Mouse (Mus musculus) forebrain, embryonic 14.5 days (tissue): Measurements from ENCODE around the gene Pde10a. TPM values are rescaled to one million over a fixed set of nuclear protein-coding genes. Genes with fewer than 3 reads are reported as not detected.

Experiments
- ATAC-seq: fragments of 200-750 bp; cut with Nextera tagmentation; 2 replicates; pipeline ENCODE4 v1.8.0; 2017; ENCODE audit warnings: mild to moderate bottlenecking, moderate library complexity
- DNase-seq: peaks from one replicate; pipeline ENCODE4 v3.0.0-alpha.2; 2015; ENCODE audit warnings: low spot score
- H3K27ac ChIP-seq: fragments of 300-500 bp; sonication (generic); 2 replicates; pipeline ENCODE4 v1.5.1; 2014; ENCODE audit warnings: low read depth, mild to moderate bottlenecking, control low read depth, low read length, moderate library complexity
- H3K27me3 ChIP-seq: fragments of 300-500 bp; sonication (generic); replicated peaks from 2 replicates; pipeline ENCODE4 v1.6.1; 2014; ENCODE audit warnings: low read length, control low read depth, mixed read lengths; ENCODE audit not compliant: control insufficient read depth, insufficient read depth
- H3K36me3 ChIP-seq: fragments of 300-500 bp; sonication (generic); 2 replicates; pipeline ENCODE4 v1.6.1; 2014; ENCODE audit warnings: low read length, control low read depth; ENCODE audit not compliant: control insufficient read depth, insufficient read depth
- H3K4me1 ChIP-seq: fragments of 300-500 bp; sonication (generic); 2 replicates; pipeline ENCODE4 v1.6.1; 2014; ENCODE audit warnings: antibody characterized with exemption, low read length, control low read depth; ENCODE audit not compliant: control insufficient read depth, insufficient read depth
- H3K4me2 ChIP-seq: fragments of 300-500 bp; sonication (generic); 2 replicates; pipeline ENCODE4 v1.6.1; 2014; ENCODE audit warnings: mild to moderate bottlenecking, control low read depth, low read length
- H3K4me3 ChIP-seq: fragments of 300-500 bp; sonication (generic); 2 replicates; pipeline ENCODE4 v1.5.1; 2014; ENCODE audit warnings: low read depth, low read length, control low read depth
- H3K9ac ChIP-seq: fragments of 300-500 bp; sonication (generic); 2 replicates; pipeline ENCODE4 v1.6.1; 2014; ENCODE audit warnings: mild to moderate bottlenecking, low read length, control low read depth, moderate library complexity
- H3K9me3 ChIP-seq: fragments of 300-500 bp; sonication (generic); replicated peaks from 2 replicates; pipeline ENCODE4 v1.6.1; 2016; ENCODE audit warnings: low read length, control low read depth, mixed read lengths; ENCODE audit not compliant: control insufficient read depth
- WGBS: fragments of 180-500 bp; shearing (Covaris S2); extraction: QIAGEN DNeasy Blood & Tissue Kit; methylation state at CpG from one replicate; pipeline ENCODE4 v1.1.7; 2014; 5-methylcytosine and 5-hydroxymethylcytosine counted together
- polyA plus RNA-seq: library from polyadenylated mRNA; unstranded; fragments of >200 nt; fragmentation: Nextera tagmentation; extraction: Ambion mirVana; gene quantifications from 2 replicates; pipeline ENCODE4 v1.2.1, GENCODE M21; 2014

The Pde10a gene
- polyA plus RNA-seq, 1 experiment from 2014 or later: 12.1 TPM

GRCm38 (mm10) chr17:8961644-8962043, 436.5 kb downstream of the Pde10a start:
- 40% methylated on average over 14 of the region's 14 CpGs for WGBS
- ATAC-seq (peak; percentile 88), DNase-seq (peak; percentile 70)
- Histone ChIP-seq H3K4me2 (no peak overlapping the region), H3K27ac (peak overlapping the region; percentile 46; the same call in 1 of the 2 replicates), H3K36me3 (peaks cover 39% of the 10 kb centered on the region; the same call in 1 of the 2 replicates), H3K4me3 (no peak overlapping the region), H3K9me3 (no peaks in the 10 kb centered on the region), H3K4me1 (peaks cover 10% of the 10 kb centered on the region; the same call in 1 of the 2 replicates), H3K9ac (no peak overlapping the region), H3K27me3 (no peaks in the 10 kb centered on the region)

- no peak overlapping the region for H3K27ac ChIP-seq
- H3K4me3 ChIP-seq: no peak overlapping the region
- WGBS: 98% methylated on average over 6 of the region's 6 CpGs
- no peaks in the 10 kb centered on the region for H3K27me3 ChIP-seq
- no peak for DNase-seq
- no peak for ATAC-seq
- H3K4me1 ChIP-seq: peaks cover 10% of the 10 kb centered on the region; the same call in 1 of the 2 replicates
- no peaks in the 10 kb centered on the region for H3K9me3 ChIP-seq
- H3K36me3 ChIP-seq: peaks cover 64% of the 10 kb centered on the region
- H3K9ac ChIP-seq: no peak overlapping the region
- H3K4me2 ChIP-seq: no peak overlapping the region
These were observed 440.0 kb downstream of the Pde10a start for GRCm38 (mm10) chr17:8965177-8965576.

GRCm38 (mm10) chr17:8972152-8972854, 447.1 kb downstream of the Pde10a start:
- Histone ChIP-seq H3K9ac (no peak overlapping the region), H3K4me3 (no peak overlapping the region), H3K4me2 (no peak overlapping the region), H3K27ac (no peak overlapping the region), H3K4me1 (peaks cover 7% of the 10 kb centered on the region; the same call in 1 of the 2 replicates), H3K36me3 (peaks cover 49% of the 10 kb centered on the region), H3K9me3 (no peaks in the 10 kb centered on the region), H3K27me3 (no peaks in the 10 kb centered on the region)
- WGBS: 16% methylated on average over 12 of the region's 12 CpGs
- ATAC-seq: no peak
- DNase-seq: no peak

GRCm38 (mm10) chr17:8973331-8973730, 448.2 kb downstream of the Pde10a start:
- Histone ChIP-seq H3K27me3 (no peaks in the 10 kb centered on the region), H3K4me2 (no peak overlapping the region), H3K4me3 (no peak overlapping the region), H3K4me1 (peaks cover 7% of the 10 kb centered on the region; the same call in 1 of the 2 replicates), H3K9me3 (no peaks in the 10 kb centered on the region), H3K9ac (no peak overlapping the region), H3K36me3 (peaks cover 40% of the 10 kb centered on the region), H3K27ac (no peak overlapping the region)
- WGBS: 91% methylated on average over 5 of the region's 5 CpGs
- ATAC-seq (no peak), DNase-seq (no peak)

GRCm38 (mm10) chr17:8974423-8974822, 449.3 kb downstream of the Pde10a start:
- no peaks in the 10 kb centered on the region for H3K27me3 ChIP-seq
- H3K4me1 ChIP-seq: peaks cover 7% of the 10 kb centered on the region; the same call in 1 of the 2 replicates
- DNase-seq: no peak
- H3K27ac ChIP-seq: no peak overlapping the region
- 47% methylated on average over 7 of the region's 7 CpGs for WGBS
- no peak; the same call in 1 of the 2 replicates for ATAC-seq
- H3K36me3 ChIP-seq: peaks cover 37% of the 10 kb centered on the region
- no peak overlapping the region for H3K9ac ChIP-seq
- H3K9me3 ChIP-seq: no peaks in the 10 kb centered on the region
- no peak overlapping the region for H3K4me2 ChIP-seq
- H3K4me3 ChIP-seq: no peak overlapping the region

- H3K36me3 ChIP-seq: peaks cover 37% of the 10 kb centered on the region
These were observed 449.7 kb downstream of the Pde10a start for GRCm38 (mm10) chr17:8974823-8975397.

GRCm38 (mm10) chr17:8976745-8977144, 451.6 kb downstream of the Pde10a start:
- Histone ChIP-seq H3K27me3 (no peaks in the 10 kb centered on the region), H3K9me3 (no peaks in the 10 kb centered on the region), H3K4me2 (no peak overlapping the region), H3K4me3 (no peak overlapping the region), H3K4me1 (peaks cover 7% of the 10 kb centered on the region; the same call in 1 of the 2 replicates), H3K27ac (no peak overlapping the region), H3K36me3 (peaks cover 40% of the 10 kb centered on the region), H3K9ac (no peak overlapping the region)
- 85% methylated on average over 6 of the region's 6 CpGs for WGBS
- no peak for ATAC-seq
- DNase-seq: no peak

More at GRCm38 (mm10) chr17:8974823-8975397, 449.7 kb downstream of the Pde10a start:
- H3K9ac ChIP-seq: no peak overlapping the region
- DNase-seq (no peak), ATAC-seq (no peak)
- H3K27me3 ChIP-seq: no peaks in the 10 kb centered on the region
- H3K4me1 ChIP-seq: peaks cover 7% of the 10 kb centered on the region; the same call in 1 of the 2 replicates
- no peaks in the 10 kb centered on the region for H3K9me3 ChIP-seq
- 80% methylated on average over 6 of the region's 6 CpGs for WGBS
- no peak overlapping the region for H3K27ac ChIP-seq
- H3K4me3 ChIP-seq: no peak overlapping the region
- no peak overlapping the region for H3K4me2 ChIP-seq

- H3K9me3 ChIP-seq: no peaks in the 10 kb centered on the region
- no peak overlapping the region for H3K4me3 ChIP-seq
- no peak overlapping the region for H3K4me2 ChIP-seq
- H3K36me3 ChIP-seq: peaks cover 44% of the 10 kb centered on the region
- DNase-seq: no peak
- no peak overlapping the region for H3K27ac ChIP-seq
- H3K4me1 ChIP-seq: peaks cover 4% of the 10 kb centered on the region; the same call in 1 of the 2 replicates
- no peak overlapping the region for H3K9ac ChIP-seq
- 83% methylated on average over 2 of the region's 2 CpGs for WGBS
- no peak for ATAC-seq
- no peaks in the 10 kb centered on the region for H3K27me3 ChIP-seq
These were observed 452.1 kb downstream of the Pde10a start for GRCm38 (mm10) chr17:8977271-8977670.

GRCm38 (mm10) chr17:8983576-8983975, 458.4 kb downstream of the Pde10a start:
- WGBS: 83% methylated on average over 2 of the region's 2 CpGs
- Histone ChIP-seq H3K27ac (0 out of 2 replicates have a peak overlapping the region, but pooled peaks have one; percentile 36), H3K9me3 (no peaks in the 10 kb centered on the region), H3K4me1 (peaks cover 17% of the 10 kb centered on the region), H3K27me3 (no peaks in the 10 kb centered on the region), H3K9ac (no peak overlapping the region), H3K4me3 (no peak overlapping the region), H3K4me2 (no peak overlapping the region), H3K36me3 (peaks cover 42% of the 10 kb centered on the region)
- ATAC-seq (no peak), DNase-seq (peak; percentile 37)
